Mouse (Mus musculus): ENCODE results near the gene Gnat3. TPM values are rescaled to one million over a fixed set of nuclear protein-coding genes. Genes with fewer than 3 reads are reported as not detected.
"Not testable (repeated sequence)": the region's sequence is repeated elsewhere in the genome, so short reads cannot be mapped to it uniquely, and the experiment has no call there.

Gnat3 gene
- polyA plus RNA-seq (2015; fragmentation: Nextera tagmentation; extraction: Ambion mirVana) = not detected in 2 replicates

DNA sequence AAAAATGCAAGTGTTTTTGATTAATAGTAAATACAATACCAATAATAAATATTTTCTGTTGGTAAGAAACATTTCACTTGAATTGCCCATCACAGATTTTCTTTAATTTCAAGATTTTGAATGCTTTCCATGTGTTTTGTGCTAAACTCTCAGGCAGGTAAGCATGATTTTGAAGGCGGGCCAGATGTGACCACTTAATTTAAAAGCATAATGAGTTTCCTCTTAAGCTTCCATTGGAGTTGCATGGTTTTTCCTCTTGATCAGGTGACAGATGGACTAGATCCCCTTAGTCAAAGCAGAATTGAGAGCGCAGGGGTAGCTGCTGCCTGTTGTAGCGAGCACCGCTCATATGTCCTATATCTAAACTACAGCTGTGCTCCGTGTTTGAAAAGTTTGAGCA is at the start of gene Gnat3:
Gnat3 (plus strand) TSS at position 301 of the 400 bp plus-strand sequence.
- 87% methylated on average over 5 of the region's 5 CpGs for WGBS

DNA sequence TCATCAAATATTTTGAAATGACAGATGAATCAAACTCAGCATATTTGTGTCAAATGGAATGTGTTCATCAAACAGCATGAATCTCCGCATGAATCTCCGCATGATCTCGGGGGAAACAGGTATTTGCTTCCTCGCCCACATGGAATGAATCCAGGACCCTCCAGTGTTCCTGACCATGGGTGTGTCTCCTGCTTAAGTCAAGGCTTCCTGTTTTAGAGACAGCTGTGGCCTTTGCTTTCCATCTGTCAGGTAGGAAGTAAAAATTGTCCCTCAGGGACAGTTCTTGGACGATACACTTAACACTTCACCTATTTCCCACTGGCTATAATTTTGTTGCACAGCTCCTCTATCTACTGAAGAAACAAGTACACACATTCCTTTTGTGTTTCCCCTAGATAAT is 43.4 kb upstream of the Gnat3 start:
- H3K27me3 ChIP-seq (replicated peaks) = no peaks in the 10 kb centered on the region
- H3K4me3 ChIP-seq = no peak overlapping the region
- H3K27ac ChIP-seq (replicated peaks) = no peak overlapping the region
- no peak overlapping the region for H3K4me2 ChIP-seq
- no peak overlapping the region for H3K9ac ChIP-seq
- no peaks in the 10 kb centered on the region for H3K9me3 ChIP-seq
- peaks cover 5% of the 10 kb centered on the region; the same call in 1 of the 2 replicates for H3K4me1 ChIP-seq
- ATAC-seq (ENCODE audit: extremely low read depth, insufficient number of reproducible peaks, low FRiP score, low TSS enrichment) = no peak
- no peaks in the 10 kb centered on the region for H3K36me3 ChIP-seq
- WGBS = 58% methylated on average over 5 of the region's 5 CpGs

More for the DNA sequence above, at the start of gene Gnat3:
- Histone ChIP-seq H3K4me3 (no peak within 1 kb of the TSS), H3K9me3 (no peaks in the 10 kb centered on the region), H3K27ac (replicated peaks) (no peak within 1 kb of the TSS), H3K4me2 (no peak within 1 kb of the TSS), H3K36me3 (no peaks in the 10 kb centered on the region), H3K27me3 (replicated peaks) (no peaks in the 10 kb centered on the region), H3K4me1 (0 out of 2 replicates have a peak, but pooled peaks cover 2% of the 10 kb centered on the region), H3K9ac (no peak within 1 kb of the TSS)
- ATAC-seq (ENCODE audit: extremely low read depth, insufficient number of reproducible peaks, low FRiP score, low TSS enrichment) = no peak

DNA sequence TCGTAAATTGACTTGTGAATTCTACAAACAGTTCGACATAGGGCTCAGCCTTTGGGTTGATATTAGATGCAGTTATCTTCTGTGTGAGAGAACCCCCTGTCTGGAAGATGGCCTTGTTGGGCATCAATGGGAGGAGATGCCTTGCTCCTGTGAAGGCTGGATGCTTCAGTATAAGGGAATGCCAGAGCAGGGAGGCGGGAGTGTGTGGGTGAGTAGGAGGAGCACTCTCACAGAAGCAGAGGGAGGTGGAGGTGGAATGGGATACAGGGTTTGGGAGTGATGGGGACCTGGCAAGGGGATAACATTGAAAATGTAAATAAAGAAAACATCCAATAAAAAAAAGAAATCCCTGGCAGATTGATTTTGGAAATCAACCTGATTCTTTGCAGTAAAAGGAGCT is 38.7 kb upstream of the Gnat3 start:
- H3K27me3 ChIP-seq (replicated peaks) = no peaks in the 10 kb centered on the region
- no peak overlapping the region for H3K27ac ChIP-seq (replicated peaks)
- H3K4me3 ChIP-seq = no peak overlapping the region
- H3K9me3 ChIP-seq = no peaks in the 10 kb centered on the region
- no peaks in the 10 kb centered on the region for H3K36me3 ChIP-seq
- ATAC-seq (ENCODE audit: extremely low read depth, insufficient number of reproducible peaks, low FRiP score, low TSS enrichment) = no peak
- H3K9ac ChIP-seq = no peak overlapping the region
- no peak overlapping the region for H3K4me2 ChIP-seq
- peaks cover 11% of the 10 kb centered on the region; the same call in 1 of the 2 replicates for H3K4me1 ChIP-seq
- 73% methylated on average over 3 of the region's 3 CpGs for WGBS

DNA sequence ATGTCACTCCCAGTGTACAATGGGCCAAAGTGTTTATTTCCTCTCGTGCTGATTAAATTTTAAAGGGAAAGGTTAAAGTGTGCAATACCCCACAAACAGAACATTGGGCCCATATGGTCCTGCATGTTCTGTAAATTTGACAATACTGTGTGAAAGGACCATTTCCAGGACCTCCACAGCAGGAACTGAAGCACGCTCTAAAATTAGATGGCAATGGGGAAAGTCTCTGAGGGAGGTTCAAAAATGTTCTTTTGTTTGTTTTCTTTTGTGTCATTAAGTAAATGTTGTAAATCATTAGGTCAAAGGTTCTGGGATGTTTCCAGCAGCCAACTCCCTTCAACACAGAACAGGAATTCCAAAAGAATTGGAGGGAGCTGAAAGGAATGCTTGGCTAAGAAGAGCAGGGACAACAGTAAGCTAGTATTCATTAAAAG is 38.2 kb upstream of the Gnat3 start:
- peak overlapping the region; percentile 21; the same call in 1 of the 2 replicates for H3K27ac ChIP-seq (replicated peaks)
- no peaks in the 10 kb centered on the region for H3K36me3 ChIP-seq
- WGBS = 43% methylated on average over 2 of the region's 2 CpGs
- H3K9me3 ChIP-seq = no peaks in the 10 kb centered on the region
- H3K4me1 ChIP-seq = peaks cover 8% of the 10 kb centered on the region; the same call in 1 of the 2 replicates
- no peak overlapping the region for H3K4me2 ChIP-seq
- H3K27me3 ChIP-seq (replicated peaks) = no peaks in the 10 kb centered on the region
- H3K9ac ChIP-seq = no peak overlapping the region
- H3K4me3 ChIP-seq = no peak overlapping the region
- ATAC-seq (ENCODE audit: extremely low read depth, insufficient number of reproducible peaks, low FRiP score, low TSS enrichment) = no peak

DNA sequence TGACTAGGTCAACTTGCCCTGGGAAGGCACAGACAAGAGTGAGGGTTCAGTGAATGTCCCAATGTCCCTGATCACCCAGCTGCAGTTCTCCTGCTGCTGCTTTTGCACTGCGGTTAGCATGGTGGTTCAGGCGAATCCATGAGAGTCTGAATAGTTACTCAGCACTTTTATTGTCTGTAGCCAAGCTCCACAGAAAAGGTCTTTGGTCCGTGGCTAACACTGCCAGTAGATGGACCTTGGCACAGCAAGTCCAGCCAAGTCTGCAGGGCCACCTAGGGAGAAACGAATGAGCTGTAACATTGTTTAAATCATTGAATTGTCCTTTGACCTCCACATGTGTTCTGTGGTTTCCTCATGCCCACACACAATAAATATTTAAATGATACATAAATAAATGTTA is 33.9 kb upstream of the Gnat3 start:
- Histone ChIP-seq H3K9me3 (no peaks in the 10 kb centered on the region), H3K27ac (replicated peaks) (no peak overlapping the region), H3K36me3 (no peaks in the 10 kb centered on the region), H3K4me1 (peaks cover 6% of the 10 kb centered on the region; the same call in 1 of the 2 replicates), H3K4me2 (no peak overlapping the region), H3K9ac (no peak overlapping the region), H3K4me3 (no peak overlapping the region), H3K27me3 (replicated peaks) (no peaks in the 10 kb centered on the region)
- WGBS = 59% methylated on average over 4 of the region's 4 CpGs
- ATAC-seq (ENCODE audit: extremely low read depth, insufficient number of reproducible peaks, low FRiP score, low TSS enrichment) = no peak

DNA sequence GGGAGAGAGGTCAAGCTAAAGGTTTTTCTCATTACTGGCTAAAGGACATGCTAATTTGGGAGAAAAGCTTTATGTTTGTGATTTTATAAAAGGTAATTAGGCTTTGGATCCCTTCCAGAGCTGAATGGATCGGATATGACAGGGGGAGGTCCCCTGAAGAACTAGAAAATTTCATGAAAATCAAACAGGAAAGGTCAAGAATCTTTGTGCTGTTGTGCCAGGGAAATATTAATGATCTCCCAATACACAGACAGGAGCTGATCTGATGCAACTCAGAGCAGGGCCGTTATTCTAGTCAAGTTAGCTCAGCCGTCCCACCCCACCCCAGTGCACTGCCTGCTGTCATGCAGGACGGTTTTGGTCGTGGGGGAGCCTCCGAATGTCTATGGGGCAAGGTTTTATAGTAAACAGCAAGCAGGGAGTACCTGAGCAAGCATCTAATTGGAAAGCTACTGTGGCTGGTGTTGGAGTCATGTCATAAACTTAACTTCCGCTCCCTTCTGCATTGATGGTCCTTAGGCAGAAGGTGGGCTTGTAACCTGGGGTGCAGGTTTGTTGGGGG is 33.3 kb upstream of the Gnat3 start:
- H3K4me2 ChIP-seq = no peak overlapping the region
- WGBS = 64% methylated on average over 7 of the region's 7 CpGs
- no peak overlapping the region for H3K4me3 ChIP-seq
- ATAC-seq (ENCODE audit: extremely low read depth, insufficient number of reproducible peaks, low FRiP score, low TSS enrichment) = no peak
- H3K27me3 ChIP-seq (replicated peaks) = no peaks in the 10 kb centered on the region
- H3K4me1 ChIP-seq = peaks cover 4% of the 10 kb centered on the region; the same call in 1 of the 2 replicates
- H3K9me3 ChIP-seq = no peaks in the 10 kb centered on the region
- no peaks in the 10 kb centered on the region for H3K36me3 ChIP-seq
- no peak overlapping the region for H3K9ac ChIP-seq
- no peak overlapping the region for H3K27ac ChIP-seq (replicated peaks)

DNA sequence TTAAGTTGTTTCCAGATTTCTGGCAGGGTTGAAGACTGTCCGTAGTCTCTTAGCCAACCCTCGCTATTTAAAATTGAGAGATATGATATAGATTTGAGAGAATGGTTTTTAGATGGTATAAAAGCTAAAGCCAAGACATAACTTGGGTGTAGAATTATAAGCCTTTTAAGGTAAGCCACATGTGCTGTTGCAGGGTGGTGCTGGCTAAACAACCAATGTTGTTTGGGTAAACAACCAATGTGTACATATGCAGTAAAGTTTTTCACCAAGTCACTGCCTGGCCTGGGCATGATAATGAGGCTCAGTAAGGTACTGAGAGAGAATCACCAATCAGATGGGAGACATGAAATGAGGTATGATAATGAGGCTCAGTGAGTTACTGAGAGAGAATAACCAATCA is 30.8 kb upstream of the Gnat3 start:
- not testable (repeated sequence) for H3K27ac ChIP-seq (replicated peaks); H3K9ac ChIP-seq; H3K4me1 ChIP-seq; H3K4me2 ChIP-seq; H3K4me3 ChIP-seq; H3K9me3 ChIP-seq; H3K36me3 ChIP-seq; H3K27me3 ChIP-seq (replicated peaks); ATAC-seq (ENCODE audit: extremely low read depth, insufficient number of reproducible peaks, low FRiP score, low TSS enrichment)
- WGBS = 91% methylated on average over 2 of the region's 2 CpGs

DNA sequence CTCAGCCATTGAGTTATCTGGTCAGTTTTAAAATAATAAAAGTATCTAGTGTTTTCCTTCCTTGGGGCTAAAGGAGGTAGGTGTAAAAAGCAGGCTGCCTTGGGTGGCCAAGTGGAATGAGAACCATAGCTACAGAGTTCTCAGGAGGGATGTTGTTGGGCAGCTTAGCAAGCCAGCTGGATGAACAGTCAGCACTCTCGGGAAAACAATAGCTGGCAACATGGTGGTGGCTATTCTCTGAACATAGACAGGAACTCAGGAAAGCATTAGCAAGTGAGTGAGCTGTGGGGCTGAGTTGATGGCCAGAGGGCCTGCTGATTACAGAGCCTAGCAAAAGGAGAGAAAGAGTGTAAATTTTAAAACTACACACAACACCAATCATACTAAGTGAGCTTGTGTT is 27.8 kb upstream of the Gnat3 start:
- Histone ChIP-seq H3K4me1 (no peaks in the 10 kb centered on the region), H3K4me3 (no peak overlapping the region), H3K27me3 (replicated peaks) (no peaks in the 10 kb centered on the region), H3K36me3 (no peaks in the 10 kb centered on the region), H3K27ac (replicated peaks) (no peak overlapping the region), H3K9me3 (no peaks in the 10 kb centered on the region), H3K9ac (no peak overlapping the region), H3K4me2 (no peak overlapping the region)
- ATAC-seq (ENCODE audit: extremely low read depth, insufficient number of reproducible peaks, low FRiP score, low TSS enrichment) = no peak
- 70% methylated on average over 1 of the region's 1 CpGs for WGBS

DNA sequence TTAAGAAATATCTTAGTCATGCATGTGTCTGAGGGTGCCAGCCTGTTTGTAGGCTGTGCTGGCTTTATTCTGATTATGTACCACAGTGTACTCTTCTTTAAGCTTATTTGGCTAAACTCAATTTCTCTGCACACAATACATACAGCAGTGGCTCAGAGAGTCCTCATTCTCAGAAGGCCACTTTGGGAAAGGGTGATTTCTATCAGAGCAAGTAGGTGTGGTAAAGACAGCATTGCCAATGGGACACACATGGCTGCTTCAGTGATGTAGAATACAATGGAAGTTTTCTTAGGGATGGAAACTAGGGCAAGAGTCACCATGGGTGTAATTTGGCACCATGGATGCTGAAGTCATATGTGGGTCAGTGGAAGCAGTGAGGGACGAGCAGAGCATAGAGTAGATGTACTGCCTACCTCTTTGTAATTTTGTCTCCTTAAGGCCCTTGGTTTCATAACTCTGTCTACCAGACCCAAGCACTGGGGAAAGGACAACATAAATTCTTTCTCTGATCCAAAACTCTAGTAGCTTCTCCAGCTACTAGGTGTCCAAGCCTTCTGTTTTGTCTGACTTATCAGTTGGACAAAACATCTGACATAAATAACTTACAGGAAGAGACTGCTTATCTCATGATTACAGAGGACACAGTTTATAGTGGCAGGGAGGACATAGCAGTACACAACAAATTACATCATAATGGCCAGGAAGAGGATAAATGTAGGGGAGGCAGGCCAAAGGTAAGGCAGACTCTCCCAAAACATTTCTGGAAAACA is 24.0 kb upstream of the Gnat3 start:
- Histone ChIP-seq H3K4me3 (no peak overlapping the region), H3K36me3 (no peaks in the 10 kb centered on the region), H3K4me2 (no peak overlapping the region), H3K27ac (replicated peaks) (no peak overlapping the region), H3K4me1 (no peaks in the 10 kb centered on the region), H3K9me3 (no peaks in the 10 kb centered on the region), H3K9ac (no peak overlapping the region), H3K27me3 (replicated peaks) (no peaks in the 10 kb centered on the region)
- 57% methylated on average over 1 of the region's 1 CpGs for WGBS
- ATAC-seq (ENCODE audit: extremely low read depth, insufficient number of reproducible peaks, low FRiP score, low TSS enrichment) = no peak

DNA sequence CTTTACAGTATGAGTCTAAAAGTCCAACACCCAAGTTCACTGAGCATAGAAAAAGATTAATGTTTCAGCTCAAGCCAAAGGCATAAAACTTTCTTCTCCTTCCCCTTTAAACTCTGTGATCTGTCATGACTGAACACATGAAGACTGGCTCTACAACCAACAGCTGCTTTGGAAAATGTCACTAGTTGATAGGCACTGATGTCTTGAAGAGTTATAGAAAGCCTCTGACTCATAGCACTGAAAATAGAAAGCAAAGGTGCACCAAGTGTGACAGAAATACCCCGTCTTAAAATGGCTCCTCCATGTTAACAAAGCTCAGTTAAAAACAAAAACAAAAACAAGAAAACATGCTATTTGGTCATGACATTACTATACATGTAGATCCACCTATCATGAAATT is 5.9 kb upstream of the Gnat3 start:
- Histone ChIP-seq H3K27me3 (replicated peaks) (no peaks in the 10 kb centered on the region), H3K4me3 (no peak overlapping the region), H3K9ac (no peak overlapping the region), H3K9me3 (no peaks in the 10 kb centered on the region), H3K4me1 (peaks cover 10% of the 10 kb centered on the region), H3K27ac (replicated peaks) (peak overlapping the region; percentile 59), H3K36me3 (no peaks in the 10 kb centered on the region), H3K4me2 (no peak overlapping the region)
- ATAC-seq (ENCODE audit: extremely low read depth, insufficient number of reproducible peaks, low FRiP score, low TSS enrichment) = no peak
- WGBS = 31% methylated on average over 1 of the region's 1 CpGs

DNA sequence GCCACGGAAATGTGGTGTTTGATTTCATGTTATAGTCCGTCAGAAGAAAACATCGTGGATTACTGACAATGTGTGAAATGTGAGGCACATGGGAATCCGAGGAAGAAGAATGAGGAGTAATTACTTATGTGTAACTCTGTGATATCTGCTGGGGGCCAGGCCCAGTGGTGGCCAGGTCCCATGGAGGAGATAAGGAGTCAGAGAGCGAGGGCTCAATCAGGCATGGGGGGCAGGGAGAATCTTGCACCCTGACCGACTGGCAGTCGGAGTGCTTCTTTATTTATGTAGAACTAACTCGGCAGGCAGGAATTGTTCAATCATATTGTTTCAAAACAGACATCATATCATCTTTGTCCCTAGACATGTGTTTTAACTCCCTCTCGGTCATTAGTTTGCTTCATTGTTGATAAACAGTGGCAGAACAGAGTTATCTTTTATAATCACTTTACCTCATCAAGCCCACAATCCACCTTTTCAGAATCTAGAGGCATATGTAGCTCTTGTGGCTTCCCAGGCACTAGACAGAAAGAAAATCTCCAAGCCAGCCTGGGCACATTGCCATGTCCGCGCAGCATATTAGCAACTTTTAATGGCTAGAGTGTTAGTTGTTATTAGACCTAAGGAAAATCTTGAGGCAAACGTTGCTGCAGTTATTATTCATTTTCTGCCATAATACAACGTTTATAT is 7.5 kb downstream of the Gnat3 start:
- WGBS = 50% methylated on average over 13 of the region's 13 CpGs
- Histone ChIP-seq H3K9ac (no peak overlapping the region), H3K27me3 (replicated peaks) (no peaks in the 10 kb centered on the region), H3K4me2 (no peak overlapping the region), H3K9me3 (no peaks in the 10 kb centered on the region), H3K4me1 (peaks cover 9% of the 10 kb centered on the region), H3K36me3 (no peaks in the 10 kb centered on the region), H3K4me3 (no peak overlapping the region), H3K27ac (replicated peaks) (no peak overlapping the region)
- no peak for ATAC-seq (ENCODE audit: extremely low read depth, insufficient number of reproducible peaks, low FRiP score, low TSS enrichment)
